Mouse (Mus musculus): ENCODE data around the gene D930020B18Rik. TPM values are rescaled to one million over a fixed set of nuclear protein-coding genes. Genes with fewer than 3 reads are reported as not detected.
A peak's percentile ranks its signal among the peaks of the same experiment; 100 is the strongest.

The D930020B18Rik gene
- polyA plus RNA-seq, 1 experiment = not detected

DNA sequence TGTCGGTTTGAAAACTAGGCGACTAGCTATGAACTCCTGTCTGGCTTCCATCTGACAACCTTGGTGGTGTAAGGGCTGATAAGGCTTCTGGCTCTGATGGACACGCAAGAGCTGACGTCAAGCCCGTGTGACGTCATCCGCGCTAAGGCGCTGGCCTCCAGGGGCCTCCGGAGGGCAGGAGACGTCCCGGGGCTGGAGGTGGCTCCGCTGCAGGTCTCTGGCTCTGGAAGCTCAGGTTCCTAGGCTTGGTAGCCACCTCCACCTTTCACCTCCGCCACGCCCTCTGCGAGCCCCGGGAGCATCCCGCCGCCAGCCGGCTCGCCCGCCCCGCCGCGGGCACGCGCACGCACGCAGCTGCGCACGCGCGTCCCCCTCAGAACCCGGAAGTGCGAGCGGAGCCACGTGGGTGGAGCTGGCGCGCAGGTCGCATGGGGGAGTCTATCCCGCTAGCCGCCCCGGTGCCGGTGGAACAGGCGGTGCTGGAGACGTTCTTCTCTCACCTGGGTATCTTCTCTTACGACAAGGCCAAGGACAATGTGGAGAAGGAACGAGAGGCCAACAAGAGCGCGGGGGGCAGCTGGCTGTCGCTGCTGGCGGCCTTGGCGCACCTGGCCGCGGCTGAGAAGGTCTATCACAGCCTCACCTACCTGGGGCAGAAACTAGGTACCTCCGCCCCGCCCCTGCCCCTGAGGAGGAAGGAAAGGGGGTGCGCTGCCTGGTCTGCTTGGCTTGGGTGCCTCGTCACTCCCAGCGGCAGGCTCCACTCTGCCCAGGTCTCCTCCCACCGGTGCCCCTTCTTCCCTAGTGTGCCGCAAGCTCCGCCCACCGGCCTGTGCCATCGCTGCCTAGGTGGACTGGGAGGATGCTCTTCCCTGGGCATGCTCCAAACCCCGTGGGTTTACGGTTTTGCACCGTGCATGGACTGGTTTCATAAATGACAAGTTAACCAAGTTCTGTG is 98.4 kb downstream of the D930020B18Rik start, which contains the start of gene BC048403:
Gene BC048403, plus strand, starts transcription at position 390 of the 958 bp plus-strand sequence.
- H3K36me3 ChIP-seq (ENCODE audit: control insufficient read depth) = peaks cover 1% of the 10 kb centered on the region
- H3K4me3 ChIP-seq (replicated peaks) = peak within 1 kb of the TSS; percentile 94
- H3K9me3 ChIP-seq (ENCODE audit: control insufficient read depth, low read length) = 0 out of 2 replicates have a peak, but pooled peaks cover under 1% of the 10 kb centered on the region
- H3K4me1 ChIP-seq (ENCODE audit: control insufficient read depth) = peaks cover 23% of the 10 kb centered on the region
- TF ChIP-seq GATA1 (IDR thresholded peaks at IDR 0.05; ENCODE audit: low read length) (peak; percentile 67), TAL1 (IDR thresholded peaks at IDR 0.05; ENCODE audit: low read length) (no peak)
- no peaks in the 10 kb centered on the region for H3K27me3 ChIP-seq (ENCODE audit: control insufficient read depth)

- Histone ChIP-seq H3K27me3 (ENCODE audit: control insufficient read depth) (no peaks in the 10 kb centered on the region), H3K9me3 (ENCODE audit: control insufficient read depth, low read length) (0 out of 2 replicates have a peak, but pooled peaks cover 2% of the 10 kb centered on the region), H3K36me3 (ENCODE audit: control insufficient read depth) (peaks cover 25% of the 10 kb centered on the region), H3K4me3 (replicated peaks) (no peak overlapping the region), H3K4me1 (ENCODE audit: control insufficient read depth) (peaks cover 23% of the 10 kb centered on the region)
- no peak for TF ChIP-seq TAL1 (IDR thresholded peaks at IDR 0.05; ENCODE audit: low read length)
- TF ChIP-seq GATA1 (IDR thresholded peaks at IDR 0.05; ENCODE audit: low read length) = no peak
These were observed 100.9 kb downstream of the D930020B18Rik start for GRCm38 (mm10) chr10:121742336-121742735.

Other genes starting within 250 kb of the D930020B18Rik start
- gene Rassf3, start 165.2 kb upstream of the D930020B18Rik start, polyA plus RNA-seq (2012) = 0.06 and 0.07 TPM in 2 replicates
- 0.09 and 0.18 TPM in 2 replicates for gene Tbk1, start 54.8 kb upstream of the D930020B18Rik start, polyA plus RNA-seq (2012)
- 0.26 and 1.7 TPM in 2 replicates for gene Xpot, start 15.3 kb upstream of the D930020B18Rik start, polyA plus RNA-seq (2012)
- gene BC048403, start 98.3 kb downstream of the D930020B18Rik start, polyA plus RNA-seq (2012) = 0.04 and 0.17 TPM in 2 replicates